Mouse (Mus musculus) midbrain, embryonic 14.5 days (tissue): ENCODE measurements around the gene Zfp677. TPM values are rescaled to one million over a fixed set of nuclear protein-coding genes. Genes with fewer than 3 reads are reported as not detected.
"Not testable (repeated sequence)": the region's sequence is repeated elsewhere in the genome, so short reads cannot be mapped to it uniquely, and the experiment has no call there.

Experiments used
- ATAC-seq: fragments of 200-750 bp; cut with Nextera tagmentation; 2 replicates; pipeline ENCODE4 v1.8.0; 2017; ENCODE audit warnings: moderate number of reproducible peaks, moderate library complexity; ENCODE audit not compliant: low FRiP score, low TSS enrichment
- DNase-seq: peaks from one replicate; pipeline ENCODE4 v3.0.0-alpha.2; 2015
- H3K27ac ChIP-seq: fragments of 300-500 bp; sonication (generic); replicated peaks from 2 replicates; pipeline ENCODE4 v1.5.1; 2014; ENCODE audit warnings: mild to moderate bottlenecking, low read depth, low read length, moderate library complexity
- H3K27me3 ChIP-seq: fragments of 300-500 bp; sonication (generic); 2 replicates; pipeline ENCODE4 v1.6.1; 2014; ENCODE audit warnings: low read length, control low read depth, mixed read lengths; ENCODE audit not compliant: control insufficient read depth, insufficient read depth
- H3K36me3 ChIP-seq: fragments of 300-500 bp; sonication (generic); 2 replicates; pipeline ENCODE4 v1.6.1; 2014; ENCODE audit warnings: low read length, control low read depth; ENCODE audit not compliant: control insufficient read depth, insufficient read depth
- H3K4me1 ChIP-seq: fragments of 300-500 bp; sonication (generic); 2 replicates; pipeline ENCODE4 v1.6.1; 2014; ENCODE audit warnings: mild to moderate bottlenecking, antibody characterized with exemption, low read length, control low read depth; ENCODE audit not compliant: control insufficient read depth, insufficient read depth
- H3K4me2 ChIP-seq: fragments of 300-500 bp; sonication (generic); 2 replicates; pipeline ENCODE4 v1.6.1; 2014; ENCODE audit warnings: mild to moderate bottlenecking, low read length, moderate library complexity
- H3K4me3 ChIP-seq: fragments of 300-500 bp; sonication (generic); replicated peaks from 2 replicates; pipeline ENCODE4 v1.5.1; 2014; ENCODE audit warnings: low read depth, low read length
- H3K9ac ChIP-seq: fragments of 300-500 bp; sonication (generic); replicated peaks from 2 replicates; pipeline ENCODE4 v1.6.1; 2014; ENCODE audit warnings: mild to moderate bottlenecking, low read length, moderate library complexity
- H3K9me3 ChIP-seq: fragments of 300-500 bp; sonication (generic); 2 replicates; pipeline ENCODE4 v1.6.1; 2016; ENCODE audit warnings: low read length, control low read depth, mixed read lengths; ENCODE audit not compliant: control insufficient read depth
- WGBS: fragments of 180-500 bp; shearing (Covaris S2); extraction: QIAGEN DNeasy Blood & Tissue Kit; methylation state at CpG from one replicate; pipeline ENCODE4 v1.1.7; 2014; 5-methylcytosine and 5-hydroxymethylcytosine counted together
- polyA plus RNA-seq: library from polyadenylated mRNA; unstranded; fragments of >200 nt; fragmentation: Nextera tagmentation; extraction: Ambion mirVana; gene quantifications from 2 replicates; pipeline ENCODE4 v1.2.1, GENCODE M21; 2014

Zfp677 gene
- polyA plus RNA-seq, result 5.2 and 7.2 TPM in 2 replicates

- H3K9me3 ChIP-seq, result no peaks in the 10 kb centered on the region
- no peaks in the 10 kb centered on the region for H3K27me3 ChIP-seq
- DNase-seq (peak; percentile 80), ATAC-seq (peak; percentile 97)
- H3K9ac ChIP-seq, result peak within 1 kb of the TSS; percentile 47
- H3K36me3 ChIP-seq, result no peaks in the 10 kb centered on the region
- peak within 1 kb of the TSS; percentile 83 for H3K4me2 ChIP-seq
- H3K4me1 ChIP-seq, result no peaks in the 10 kb centered on the region
- 4% methylated on average over 20 of the region's 20 CpGs for WGBS
- peak within 1 kb of the TSS; percentile 48 for H3K4me3 ChIP-seq
- no peak within 1 kb of the TSS for H3K27ac ChIP-seq
Observed at GRCm38 (mm10) chr17:21383391-21384056, at the start of gene Zfp677. Zfp677 (plus strand) TSS chr17:21383748.

DNA sequence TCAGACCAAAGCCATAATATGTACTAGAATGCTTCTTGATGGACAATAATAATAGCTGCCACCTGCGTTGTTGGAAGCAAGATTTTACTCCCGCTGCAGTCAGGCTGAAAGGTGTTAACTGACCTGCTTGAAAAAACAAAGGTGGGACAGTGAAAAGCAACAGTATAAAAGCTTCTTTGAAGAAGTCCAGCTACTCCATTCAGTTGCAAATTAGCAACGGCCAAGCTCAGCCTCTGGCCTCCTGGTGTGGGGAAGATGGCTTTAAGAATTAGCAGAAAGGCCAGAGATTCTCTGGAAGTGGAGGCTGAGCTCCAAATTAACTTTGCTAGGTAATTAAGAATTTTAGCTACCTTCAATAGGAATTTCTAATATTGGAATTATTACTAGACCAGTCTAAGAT is 15.5 kb upstream of the Zfp677 start:
- not testable (repeated sequence) for H3K9me3 ChIP-seq, H3K4me2 ChIP-seq, DNase-seq, H3K4me3 ChIP-seq, H3K4me1 ChIP-seq, ATAC-seq, H3K9ac ChIP-seq, H3K36me3 ChIP-seq, H3K27me3 ChIP-seq, H3K27ac ChIP-seq
- 15% methylated on average over 3 of the region's 3 CpGs for WGBS

DNA sequence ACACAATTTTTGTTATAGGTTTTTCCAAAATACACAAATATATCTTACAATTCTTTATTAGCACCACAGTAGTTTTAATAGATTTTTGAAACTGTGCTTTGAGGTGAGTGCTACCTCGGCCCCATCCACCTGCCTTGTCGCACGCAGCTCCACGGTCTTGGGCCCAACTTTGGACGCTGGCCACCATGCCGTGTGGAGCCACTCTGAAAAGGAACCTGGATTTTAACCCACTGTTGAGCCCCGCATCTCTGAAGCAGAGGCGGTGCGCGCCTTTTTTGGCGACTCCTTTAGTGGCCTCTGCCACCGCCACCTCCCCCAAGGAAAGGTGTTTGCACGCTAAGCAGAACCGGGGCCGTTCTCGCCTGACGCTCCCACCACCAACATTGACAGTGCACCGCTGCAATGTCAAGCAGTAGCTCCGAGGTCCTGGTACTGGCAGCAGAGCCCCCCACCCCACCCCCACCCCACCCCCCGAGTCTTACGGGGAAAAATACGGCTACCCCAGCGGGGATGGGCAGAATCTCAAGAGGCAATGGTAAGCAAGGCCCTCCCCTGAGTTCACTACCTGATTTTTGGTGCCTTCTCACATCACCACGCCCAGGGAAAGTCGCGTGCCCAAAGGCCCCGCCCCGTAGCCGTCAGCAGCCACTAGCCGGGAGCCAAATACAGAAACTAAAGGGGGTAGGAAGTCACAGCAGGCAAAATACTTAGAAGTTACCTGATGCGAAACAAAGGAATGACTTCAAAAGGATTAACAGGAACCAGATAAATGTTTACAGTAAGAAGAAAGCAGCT is 13.4 kb upstream of the Zfp677 start:
- peak overlapping the region; percentile 55 for H3K4me2 ChIP-seq
- ATAC-seq (peak; percentile 24; the same call in 1 of the 2 replicates), DNase-seq (peak; percentile 13)
- no peaks in the 10 kb centered on the region for H3K27me3 ChIP-seq
- H3K4me1 ChIP-seq, result no peaks in the 10 kb centered on the region
- H3K9me3 ChIP-seq, result no peaks in the 10 kb centered on the region
- H3K9ac ChIP-seq, result peak overlapping the region; percentile 42; the same call in 1 of the 2 replicates
- 13% methylated on average over 31 of the region's 31 CpGs for WGBS
- H3K27ac ChIP-seq, result no peak overlapping the region
- H3K36me3 ChIP-seq, result no peaks in the 10 kb centered on the region
- H3K4me3 ChIP-seq, result peak overlapping the region; percentile 37

GRCm38 (mm10) chr17:21375311-21375710 is 8.2 kb upstream of the Zfp677 start:
- WGBS, result 51% methylated on average over 1 of the region's 1 CpGs
- no peak overlapping the region for H3K27ac ChIP-seq
- H3K4me3 ChIP-seq, result no peak overlapping the region
- no peak overlapping the region for H3K9ac ChIP-seq
- ATAC-seq (no peak), DNase-seq (no peak)
- H3K27me3 ChIP-seq, result no peaks in the 10 kb centered on the region
- no peaks in the 10 kb centered on the region for H3K36me3 ChIP-seq
- no peak overlapping the region for H3K4me2 ChIP-seq
- no peaks in the 10 kb centered on the region for H3K9me3 ChIP-seq
- no peaks in the 10 kb centered on the region for H3K4me1 ChIP-seq

DNA sequence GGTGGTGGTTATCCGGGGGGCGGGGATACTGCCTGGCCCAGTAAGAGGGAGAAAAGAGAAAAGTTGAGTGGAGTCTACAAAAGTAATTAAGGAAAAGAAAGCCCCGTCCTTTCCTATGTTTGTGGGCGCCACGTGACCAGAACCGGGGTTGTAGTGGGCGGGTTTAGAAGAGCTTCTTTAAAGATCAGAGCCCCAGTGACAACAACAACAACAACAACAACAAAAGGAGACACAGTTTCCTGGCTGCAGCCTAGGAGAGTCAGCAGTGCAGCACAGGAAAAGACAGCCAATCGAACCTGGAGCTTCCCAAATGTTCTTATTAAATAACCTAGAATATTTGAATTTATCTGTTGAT is 486 bp downstream of the Zfp677 start:
- no peaks in the 10 kb centered on the region for H3K9me3 ChIP-seq
- no peak overlapping the region for H3K27ac ChIP-seq
- H3K4me1 ChIP-seq, result no peaks in the 10 kb centered on the region
- H3K4me3 ChIP-seq, result peak overlapping the region; percentile 48
- H3K27me3 ChIP-seq, result no peaks in the 10 kb centered on the region
- DNase-seq, result peak; percentile 17
- WGBS, result 16% methylated on average over 8 of the region's 8 CpGs
- H3K4me2 ChIP-seq, result peak overlapping the region; percentile 83
- ATAC-seq, result peak; percentile 50; the same call in 1 of the 2 replicates
- peak overlapping the region; percentile 47 for H3K9ac ChIP-seq
- H3K36me3 ChIP-seq, result no peaks in the 10 kb centered on the region

- under 1% methylated on average over 22 of the region's 22 CpGs for WGBS
Observed at GRCm38 (mm10) chr17:21422664-21423599, 39.4 kb downstream of the Zfp677 start, which contains the start of gene Zfp54. Zfp54 (plus strand) TSS chr17:21423227.

DNA sequence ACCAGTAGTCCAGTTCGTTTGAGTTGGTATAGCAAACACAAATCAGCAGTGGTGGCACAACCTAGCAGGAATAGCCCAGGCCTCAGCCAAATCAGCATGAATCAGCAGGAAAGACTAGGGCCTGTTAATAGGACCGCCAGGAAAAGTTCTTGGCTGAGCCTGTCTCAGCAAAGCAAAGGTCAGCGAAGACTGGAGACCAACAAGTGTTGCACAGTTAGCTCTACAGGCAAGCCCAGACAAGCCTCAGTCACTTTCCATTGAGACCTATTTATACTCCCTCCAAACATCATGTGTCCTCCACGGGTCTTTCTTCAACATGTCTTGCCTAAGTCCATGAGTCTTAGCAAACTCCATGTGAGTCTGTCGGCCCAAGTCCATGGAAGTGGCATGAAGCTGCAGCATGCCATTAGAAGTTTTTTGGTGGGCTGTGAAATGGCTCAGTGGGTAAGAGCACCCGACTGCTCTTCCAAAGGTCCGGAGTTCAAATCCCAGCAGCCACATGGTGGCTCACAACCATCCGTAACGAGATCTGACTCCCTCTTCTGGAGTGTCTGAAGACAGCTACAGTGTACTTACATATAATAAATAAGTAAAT is 55.4 kb downstream of the Zfp677 start:
- not testable (repeated sequence) for ATAC-seq, H3K4me2 ChIP-seq, H3K4me1 ChIP-seq, H3K36me3 ChIP-seq, H3K27ac ChIP-seq, H3K4me3 ChIP-seq, H3K9ac ChIP-seq, H3K27me3 ChIP-seq, DNase-seq, H3K9me3 ChIP-seq
- WGBS, result 74% methylated on average over 9 of the region's 9 CpGs

More at GRCm38 (mm10) chr17:21422664-21423599, 39.4 kb downstream of the Zfp677 start, which contains the start of gene Zfp54:
- ATAC-seq, result peak; percentile 90
- Histone ChIP-seq H3K4me2 (peak within 1 kb of the TSS; percentile 88), H3K36me3 (no peaks in the 10 kb centered on the region), H3K9ac (peak within 1 kb of the TSS; percentile 58), H3K4me3 (peak within 1 kb of the TSS; percentile 43), H3K27ac (peak within 1 kb of the TSS; percentile 17; the same call in 1 of the 2 replicates), H3K27me3 (no peaks in the 10 kb centered on the region), H3K9me3 (no peaks in the 10 kb centered on the region), H3K4me1 (peaks cover 11% of the 10 kb centered on the region)
- peak; percentile 81 for DNase-seq
